Mouse (Mus musculus): Measurements from ENCODE around the gene Lbx2. TPM values are rescaled to one million over a fixed set of nuclear protein-coding genes. Genes with fewer than 3 reads are reported as not detected.

Gene Lbx2
- polyA plus RNA-seq, 1 experiment = 0.91 TPM

DNA sequence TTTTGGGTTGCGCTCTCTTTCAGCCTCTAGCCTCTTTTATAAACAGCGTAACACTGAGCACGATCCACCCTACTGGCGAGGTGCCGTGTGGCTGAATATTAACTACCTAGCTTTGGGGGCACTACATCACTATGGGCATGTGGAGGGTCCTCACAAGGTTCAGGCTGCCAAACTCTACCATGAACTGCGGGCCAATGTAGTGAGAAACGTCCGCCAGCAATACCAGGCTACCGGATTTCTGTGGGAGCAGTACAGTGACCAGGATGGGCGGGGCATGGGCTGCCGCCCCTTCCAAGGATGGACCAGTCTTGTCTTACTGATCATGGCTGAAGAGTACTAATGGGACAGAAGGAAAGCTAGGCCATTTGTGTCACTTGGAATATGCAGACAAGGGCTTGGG lies 32.2 kb downstream of the Lbx2 start:
- no peak overlapping the region for H3K27ac ChIP-seq (ENCODE audit: insufficient read depth, low read depth, low read length)
- peaks cover 6% of the 10 kb centered on the region for H3K36me3 ChIP-seq (ENCODE audit: control insufficient read depth, insufficient read depth, low read length)
- 84% methylated on average over 11 of the region's 11 CpGs for WGBS
- peaks cover 21% of the 10 kb centered on the region for H3K4me1 ChIP-seq (ENCODE audit: control insufficient read depth, insufficient read depth, insufficient read length, low read length)
- TF ChIP-seq CTCF (IDR thresholded peaks at IDR 0.05; ENCODE audit: extremely low read depth, insufficient read length, insufficient replicate concordance, low read depth, low read length) (no peak), POLR2A (IDR thresholded peaks at IDR 0.05; ENCODE audit: low read depth, low read length) (no peak)
- no peaks in the 10 kb centered on the region for H3K27me3 ChIP-seq (ENCODE audit: control insufficient read depth, insufficient read depth, low read length)
- H3K4me3 ChIP-seq (ENCODE audit: low read depth, low read length) = no peak overlapping the region

DNA sequence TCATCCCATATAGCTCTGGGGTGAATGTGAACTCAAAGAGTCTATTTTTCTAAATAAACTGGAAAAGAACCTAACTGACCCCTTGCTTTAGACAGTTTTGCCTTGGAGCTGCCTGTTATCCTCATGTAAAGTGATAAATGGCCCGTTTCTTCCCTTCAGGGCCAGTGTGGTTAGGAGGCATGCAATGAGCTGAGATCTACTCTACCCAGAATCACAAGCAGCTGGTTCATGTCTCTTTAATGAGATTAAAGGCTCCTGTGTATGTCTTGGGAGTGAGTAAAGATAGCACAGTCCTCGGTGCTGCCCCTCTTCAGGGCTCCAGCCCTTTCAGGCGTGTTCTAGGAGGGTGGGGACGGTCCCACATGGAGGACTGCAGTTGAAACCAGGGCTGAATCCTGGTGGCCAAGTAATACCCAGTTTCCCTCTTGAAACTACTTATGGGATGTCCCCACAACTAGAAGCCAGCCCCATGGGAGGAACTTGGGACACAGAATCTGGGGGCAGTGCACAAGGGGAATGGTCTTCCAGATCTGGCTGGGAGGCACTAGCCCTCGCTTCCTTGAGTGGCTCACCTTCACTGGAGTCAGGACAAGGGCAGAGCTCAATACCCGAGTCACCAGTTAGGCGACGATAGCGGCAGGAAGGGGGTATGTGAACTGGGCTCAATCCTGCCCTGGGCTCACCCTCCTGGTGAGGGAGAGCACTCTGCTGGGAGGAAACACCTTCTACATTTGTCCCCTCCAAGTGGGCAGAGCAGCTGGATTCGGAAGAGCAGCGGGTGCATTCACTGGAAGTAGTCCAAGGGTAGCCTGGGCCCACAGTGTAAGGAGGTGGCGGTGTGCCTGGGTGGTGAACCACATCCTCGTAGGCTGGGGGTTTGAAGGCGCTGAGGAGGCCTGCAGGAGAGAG lies 32.9 kb downstream of the Lbx2 start:
- 70% methylated on average over 14 of the region's 14 CpGs for WGBS
- TF ChIP-seq CTCF (IDR thresholded peaks at IDR 0.05; ENCODE audit: extremely low read depth, insufficient read length, insufficient replicate concordance, low read depth, low read length) (no peak), POLR2A (IDR thresholded peaks at IDR 0.05; ENCODE audit: low read depth, low read length) (no peak)
- Histone ChIP-seq H3K36me3 (ENCODE audit: control insufficient read depth, insufficient read depth, low read length) (peaks cover 6% of the 10 kb centered on the region), H3K4me3 (ENCODE audit: low read depth, low read length) (no peak overlapping the region), H3K27ac (ENCODE audit: insufficient read depth, low read depth, low read length) (no peak overlapping the region), H3K4me1 (ENCODE audit: control insufficient read depth, insufficient read depth, insufficient read length, low read length) (peaks cover 21% of the 10 kb centered on the region), H3K27me3 (ENCODE audit: control insufficient read depth, insufficient read depth, low read length) (no peaks in the 10 kb centered on the region)

DNA sequence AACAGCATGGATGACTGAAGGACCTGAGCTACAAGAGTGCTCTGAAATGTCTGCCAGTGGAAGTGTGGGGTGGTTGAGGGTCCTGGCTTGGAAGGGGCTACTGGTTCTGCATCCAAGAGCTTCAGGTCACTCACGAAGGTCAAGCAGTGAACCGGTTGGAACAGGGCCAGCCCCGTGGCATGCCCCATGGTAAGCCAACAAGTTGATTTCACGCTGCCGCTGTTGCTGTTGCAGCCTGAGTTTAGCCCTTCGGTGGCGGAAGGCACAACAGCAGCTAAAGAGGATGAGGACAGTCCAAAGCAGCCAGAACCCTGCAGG lies 33.5 kb downstream of the Lbx2 start:
- Histone ChIP-seq H3K4me3 (ENCODE audit: low read depth, low read length) (no peak overlapping the region), H3K4me1 (ENCODE audit: control insufficient read depth, insufficient read depth, insufficient read length, low read length) (peaks cover 22% of the 10 kb centered on the region), H3K36me3 (ENCODE audit: control insufficient read depth, insufficient read depth, low read length) (peaks cover 6% of the 10 kb centered on the region), H3K27ac (ENCODE audit: insufficient read depth, low read depth, low read length) (no peak overlapping the region), H3K27me3 (ENCODE audit: control insufficient read depth, insufficient read depth, low read length) (no peaks in the 10 kb centered on the region)
- no peak for TF ChIP-seq POLR2A (IDR thresholded peaks at IDR 0.05; ENCODE audit: low read depth, low read length)
- WGBS = 56% methylated on average over 7 of the region's 7 CpGs

DNA sequence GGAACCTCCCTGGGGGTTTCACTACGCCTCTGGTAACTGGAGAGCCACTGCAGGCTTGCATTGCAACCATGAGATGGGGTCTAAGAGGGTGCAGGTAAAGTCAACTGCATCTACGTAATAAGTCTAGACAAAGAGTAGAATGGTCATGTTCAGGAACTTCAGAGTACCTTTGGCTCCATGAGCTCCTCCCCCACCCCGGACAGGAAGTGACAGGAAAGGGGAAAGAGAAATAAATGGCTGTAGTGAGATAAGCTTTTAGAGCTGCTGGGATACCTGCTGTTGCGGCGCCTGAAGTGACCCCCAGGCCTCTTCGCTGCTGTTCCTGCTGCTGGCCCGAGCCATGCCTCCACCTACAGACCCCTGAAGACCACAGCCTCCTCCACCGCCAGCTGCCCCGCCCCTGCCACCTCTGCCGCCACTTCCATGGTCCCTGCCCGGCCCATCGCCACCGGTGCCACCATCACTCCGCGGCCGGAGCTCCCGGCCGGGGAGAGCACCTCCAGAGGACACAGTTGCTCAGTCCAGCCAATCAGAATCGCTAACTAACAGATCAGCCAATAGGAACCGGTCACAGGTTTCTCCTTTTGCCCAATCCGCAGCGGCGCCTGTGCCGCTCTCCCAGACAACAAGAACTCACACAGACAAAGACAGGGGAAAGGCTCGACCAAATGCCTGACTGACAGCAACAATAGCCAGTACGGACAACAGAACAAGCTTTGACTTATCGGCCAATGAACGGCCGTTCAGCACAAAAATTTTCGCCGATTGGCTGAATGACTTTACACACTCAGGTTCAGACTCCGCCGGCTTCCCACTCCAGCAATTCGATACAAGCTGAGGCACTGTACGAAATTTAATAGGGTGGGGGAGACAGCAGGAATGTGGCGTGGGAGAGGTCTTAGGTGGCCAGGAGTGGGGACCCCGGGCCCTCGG lies 35.0 kb downstream of the Lbx2 start, which contains the start of gene Wbp1:
Gene Wbp1, minus strand, starts transcription at position 630 of the 933 bp plus-strand sequence.
- TF ChIP-seq POLR2A (IDR thresholded peaks at IDR 0.05; ENCODE audit: low read depth, low read length) (peak; percentile 91), CTCF (IDR thresholded peaks at IDR 0.05; ENCODE audit: extremely low read depth, insufficient read length, insufficient replicate concordance, low read depth, low read length) (no peak)
- Histone ChIP-seq H3K4me3 (ENCODE audit: low read depth, low read length) (peak within 1 kb of the TSS; percentile 86), H3K36me3 (ENCODE audit: control insufficient read depth, insufficient read depth, low read length) (peaks cover 6% of the 10 kb centered on the region), H3K27ac (ENCODE audit: insufficient read depth, low read depth, low read length) (peak within 1 kb of the TSS; percentile 91), H3K27me3 (ENCODE audit: control insufficient read depth, insufficient read depth, low read length) (no peaks in the 10 kb centered on the region), H3K4me1 (ENCODE audit: control insufficient read depth, insufficient read depth, insufficient read length, low read length) (peaks cover 19% of the 10 kb centered on the region)
- under 1% methylated on average over 38 of the region's 38 CpGs for WGBS

DNA sequence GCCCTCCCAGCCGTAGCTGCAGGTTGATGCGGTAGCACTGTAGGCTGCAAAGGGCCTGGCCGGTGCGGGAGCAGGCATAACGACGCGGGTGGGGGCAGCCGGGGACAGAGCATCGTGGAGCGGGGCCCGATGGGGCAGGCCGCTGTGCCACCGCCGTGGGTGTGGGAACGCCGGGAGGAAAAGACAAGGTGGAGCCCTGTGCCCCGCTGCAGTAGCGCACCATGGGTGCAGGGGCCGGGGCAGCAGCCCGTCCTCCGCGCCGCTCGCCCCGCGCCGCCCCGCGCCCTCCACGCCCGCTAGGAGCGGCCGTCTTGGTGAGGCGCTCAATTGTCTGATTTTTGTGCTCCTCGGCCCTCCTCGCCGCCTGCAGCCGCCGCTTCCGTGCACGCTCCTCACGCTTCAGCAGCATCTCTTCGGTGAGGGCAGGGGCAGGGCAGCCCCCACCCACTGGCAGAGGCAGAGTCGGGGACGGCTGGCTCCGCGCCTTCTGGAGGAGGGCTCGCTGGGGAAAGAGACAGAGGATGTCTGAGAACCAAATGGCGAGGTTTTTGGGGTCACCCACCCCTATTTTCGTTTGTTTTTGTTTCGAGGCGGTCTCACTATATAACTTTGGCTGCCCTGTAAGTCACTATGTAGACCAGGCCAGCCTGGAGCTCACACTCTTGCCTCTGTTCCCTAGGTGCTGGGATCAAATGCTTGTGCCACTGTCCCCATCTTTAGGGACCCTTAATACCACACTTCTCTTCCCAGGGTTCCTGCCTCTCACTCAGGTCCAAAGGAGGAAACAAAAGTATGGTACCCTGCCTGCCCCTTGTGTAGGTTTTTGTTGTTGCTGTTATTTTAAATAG lies 35.9 kb downstream of the Lbx2 start:
- H3K36me3 ChIP-seq (ENCODE audit: control insufficient read depth, insufficient read depth, low read length) = peaks cover 6% of the 10 kb centered on the region
- H3K27ac ChIP-seq (ENCODE audit: insufficient read depth, low read depth, low read length) = peak overlapping the region; percentile 74
- peaks cover 15% of the 10 kb centered on the region for H3K4me1 ChIP-seq (ENCODE audit: control insufficient read depth, insufficient read depth, insufficient read length, low read length)
- peak overlapping the region; percentile 76 for H3K4me3 ChIP-seq (ENCODE audit: low read depth, low read length)
- H3K27me3 ChIP-seq (ENCODE audit: control insufficient read depth, insufficient read depth, low read length) = no peaks in the 10 kb centered on the region
- TF ChIP-seq POLR2A (IDR thresholded peaks at IDR 0.05; ENCODE audit: low read depth, low read length) (no peak), CTCF (IDR thresholded peaks at IDR 0.05; ENCODE audit: extremely low read depth, insufficient read length, insufficient replicate concordance, low read depth, low read length) (no peak)
- WGBS = 2% methylated on average over 52 of the region's 52 CpGs

DNA sequence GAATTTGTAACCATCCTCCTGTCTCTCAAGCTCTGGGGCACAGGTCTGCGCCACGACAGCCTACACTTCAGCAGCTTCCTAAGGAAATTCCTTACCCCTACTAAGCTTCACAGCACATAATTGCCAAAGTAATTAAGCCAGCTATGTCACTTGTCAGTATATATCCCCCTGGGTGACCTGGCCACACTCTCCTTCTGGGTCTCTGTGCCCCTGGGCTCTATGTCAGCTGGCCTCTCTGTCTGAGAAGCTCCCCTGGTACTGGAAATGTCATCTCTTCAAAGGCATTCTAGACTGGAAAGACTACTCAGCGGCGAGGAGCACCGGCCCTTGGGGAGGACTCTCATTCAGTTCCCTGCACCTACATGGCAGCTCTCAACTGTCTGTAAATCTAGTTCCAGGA lies 36.8 kb downstream of the Lbx2 start:
- Histone ChIP-seq H3K4me1 (ENCODE audit: control insufficient read depth, insufficient read depth, insufficient read length, low read length) (peaks cover 15% of the 10 kb centered on the region), H3K27me3 (ENCODE audit: control insufficient read depth, insufficient read depth, low read length) (no peaks in the 10 kb centered on the region), H3K27ac (ENCODE audit: insufficient read depth, low read depth, low read length) (no peak overlapping the region), H3K36me3 (ENCODE audit: control insufficient read depth, insufficient read depth, low read length) (peaks cover 2% of the 10 kb centered on the region), H3K4me3 (ENCODE audit: low read depth, low read length) (no peak overlapping the region)
- WGBS = 88% methylated on average over 5 of the region's 5 CpGs
- TF ChIP-seq CTCF (IDR thresholded peaks at IDR 0.05; ENCODE audit: extremely low read depth, insufficient read length, insufficient replicate concordance, low read depth, low read length) (no peak), POLR2A (IDR thresholded peaks at IDR 0.05; ENCODE audit: low read depth, low read length) (no peak)

All from small intestine, adult 2 months (tissue).